Mouse (Mus musculus) hindbrain, postnatal 0 days (tissue): ENCODE results near the gene Map2k7. TPM values are rescaled to one million over a fixed set of nuclear protein-coding genes. Genes with fewer than 3 reads are reported as not detected.

ENCODE experiments used
- ATAC-seq: fragments of 200-750 bp; cut with Nextera tagmentation; 2 replicates; pipeline ENCODE4 v1.8.0; 2017; ENCODE audit warnings: mild to moderate bottlenecking, moderate TSS enrichment, moderate library complexity
- DNase-seq: peaks from one replicate; pipeline ENCODE4 v3.0.0-alpha.2; 2015; ENCODE audit warnings: low spot score
- H3K27ac ChIP-seq: fragments of 300-500 bp; sonication (generic); 2 replicates; pipeline ENCODE4 v1.5.1; 2014; ENCODE audit warnings: mild to moderate bottlenecking
- H3K27me3 ChIP-seq: fragments of 300-500 bp; sonication (generic); 2 replicates; pipeline ENCODE4 v1.6.1; 2014; ENCODE audit warnings: low read length, mixed read lengths; ENCODE audit not compliant: insufficient read depth
- H3K36me3 ChIP-seq: fragments of 300-500 bp; sonication (generic); 2 replicates; pipeline ENCODE4 v1.6.1; 2014; ENCODE audit warnings: low read length, mixed read lengths; ENCODE audit not compliant: insufficient read depth
- H3K4me1 ChIP-seq: fragments of 300-500 bp; sonication (generic); 2 replicates; pipeline ENCODE4 v1.6.1; 2014; ENCODE audit warnings: antibody characterized with exemption, low read length, mixed read lengths; ENCODE audit not compliant: insufficient read depth
- H3K4me2 ChIP-seq: fragments of 300-500 bp; sonication (generic); 2 replicates; pipeline ENCODE4 v1.6.1; 2014; ENCODE audit warnings: low read depth, mild to moderate bottlenecking, low read length, moderate library complexity, mixed read lengths
- H3K4me3 ChIP-seq: fragments of 300-500 bp; sonication (generic); 2 replicates; pipeline ENCODE4 v1.5.1; 2014; ENCODE audit warnings: low read length
- H3K9ac ChIP-seq: fragments of 300-500 bp; sonication (generic); replicated peaks from 2 replicates; pipeline ENCODE4 v1.6.1; 2014; ENCODE audit warnings: mild to moderate bottlenecking, low read length, moderate library complexity, mixed read lengths
- H3K9me3 ChIP-seq: fragments of 300-500 bp; sonication (generic); 2 replicates; pipeline ENCODE4 v1.6.1; 2016; ENCODE audit warnings: low read length, mixed read lengths
- CTCF ChIP-seq: IDR thresholded peaks from 2 replicates; pipeline ENCODE4 v1.5.1; 2016; ENCODE audit warnings: antibody characterized with exemption, control low read depth, low read depth
- WGBS: fragments of 180-500 bp; shearing (Covaris S2); extraction: QIAGEN DNeasy Blood & Tissue Kit; methylation state at CpG from one replicate; pipeline ENCODE4 v1.1.7; 2014; 5-methylcytosine and 5-hydroxymethylcytosine counted together
- polyA plus RNA-seq: library from polyadenylated mRNA; unstranded; fragments of >200 nt; fragmentation: Nextera tagmentation; extraction: Ambion mirVana; gene quantifications from 2 replicates; pipeline ENCODE4 v1.2.1, GENCODE M21; 2015
- total RNA-seq: library from RNA; depleted of rRNA; stranded (reverse); fragments of >200 nt; gene quantifications from 2 replicates; pipeline ENCODE4 v1.2.3, GENCODE M21; 2014; rRNA removed

Gene Map2k7
- total RNA-seq (30.8 and 39.7 TPM in 2 replicates), polyA plus RNA-seq (24.7 and 27.7 TPM in 2 replicates)

- peak within 1 kb of the TSS; percentile 91 for H3K27ac ChIP-seq
- peaks cover 20% of the 10 kb centered on the region for H3K36me3 ChIP-seq
- peaks cover 17% of the 10 kb centered on the region for H3K4me1 ChIP-seq
- TF ChIP-seq CTCF = peak; percentile 63
- H3K4me2 ChIP-seq = peak within 1 kb of the TSS; percentile 76
- no peaks in the 10 kb centered on the region for H3K9me3 ChIP-seq
- DNase-seq (peak; percentile 100), ATAC-seq (peak; percentile 96)
- no peaks in the 10 kb centered on the region for H3K27me3 ChIP-seq
- peak within 1 kb of the TSS; percentile 53 for H3K4me3 ChIP-seq
- peak within 1 kb of the TSS; percentile 64 for H3K9ac ChIP-seq
- under 1% methylated on average over 69 of the region's 71 CpGs for WGBS
These were observed at the start of gene Map2k7, which contains the start of gene Gm49320 for GRCm38 (mm10) chr8:4238434-4239192. TSS of gene Map2k7 (plus strand) at chr8:4238740. TSS of gene Gm49320 (plus strand) at chr8:4238865.

GRCm38 (mm10) chr8:4189031-4189722, 49.4 kb upstream of the Map2k7 start:
- no peak overlapping the region for H3K9ac ChIP-seq
- no peak overlapping the region for H3K27ac ChIP-seq
- H3K27me3 ChIP-seq = no peaks in the 10 kb centered on the region
- DNase-seq (no peak), ATAC-seq (no peak)
- no peak for TF ChIP-seq CTCF
- no peaks in the 10 kb centered on the region; the same call in 1 of the 2 replicates for H3K4me1 ChIP-seq
- H3K4me2 ChIP-seq = no peak overlapping the region
- no peaks in the 10 kb centered on the region for H3K9me3 ChIP-seq
- no peak overlapping the region for H3K4me3 ChIP-seq
- H3K36me3 ChIP-seq = peaks cover 68% of the 10 kb centered on the region
- WGBS = 27% methylated on average over 3 of the region's 3 CpGs

- Histone ChIP-seq H3K9ac (no peak overlapping the region; the same call in 1 of the 2 replicates), H3K36me3 (peaks cover 56% of the 10 kb centered on the region), H3K27me3 (no peaks in the 10 kb centered on the region), H3K4me2 (no peak overlapping the region), H3K9me3 (no peaks in the 10 kb centered on the region), H3K4me3 (no peak overlapping the region), H3K27ac (peak overlapping the region; percentile 85), H3K4me1 (no peaks in the 10 kb centered on the region; the same call in 1 of the 2 replicates)
- 33% methylated on average over 5 of the region's 5 CpGs for WGBS
- DNase-seq (peak; percentile 66), ATAC-seq (peak; percentile 74)
- no peak for TF ChIP-seq CTCF
These were observed 46.2 kb upstream of the Map2k7 start for GRCm38 (mm10) chr8:4192305-4192704.

DNA sequence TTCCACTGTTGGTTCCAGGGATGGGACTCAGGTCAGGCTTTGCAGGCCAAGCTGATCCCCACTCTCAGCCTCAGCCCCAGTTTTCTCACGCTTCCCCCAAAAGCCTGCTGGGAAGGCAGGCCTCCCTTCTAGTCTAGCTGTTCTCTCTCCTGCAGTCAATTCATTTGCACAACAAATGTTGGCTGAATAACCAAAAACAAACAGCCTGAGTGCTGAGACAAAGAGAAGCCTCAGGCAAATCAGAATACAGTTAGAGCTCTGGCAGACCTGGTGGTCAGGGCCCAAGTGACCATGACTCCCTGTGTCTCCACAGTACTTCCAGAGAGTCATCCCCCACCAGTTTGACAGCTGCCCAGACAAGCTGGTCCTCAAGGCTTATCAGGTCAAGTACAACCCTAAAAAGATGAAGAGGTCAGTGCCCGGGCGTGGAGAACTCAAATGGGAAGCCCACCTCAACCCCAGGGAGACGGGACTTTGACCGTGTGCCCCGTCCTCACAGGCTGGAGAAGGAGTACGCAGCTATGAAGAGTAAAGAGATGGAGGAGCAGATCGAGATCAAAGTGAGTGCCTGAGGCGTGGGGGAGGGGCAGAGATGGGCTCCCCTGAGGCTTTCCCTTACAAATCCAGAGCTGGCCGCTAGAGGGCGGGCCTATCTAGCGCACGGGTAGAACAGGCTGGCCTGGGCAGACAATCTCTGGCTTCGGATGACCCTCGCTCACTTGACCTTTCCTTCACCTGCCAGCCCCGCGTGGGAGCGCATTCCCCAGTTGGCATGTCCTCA, 45.5 kb upstream of the Map2k7 start:
- no peak overlapping the region for H3K9ac ChIP-seq
- TF ChIP-seq CTCF = peak; percentile 93
- H3K27ac ChIP-seq = peak overlapping the region; percentile 85
- peak; percentile 89 for DNase-seq
- H3K27me3 ChIP-seq = no peaks in the 10 kb centered on the region
- ATAC-seq = peak; percentile 86
- no peaks in the 10 kb centered on the region; the same call in 1 of the 2 replicates for H3K4me1 ChIP-seq
- H3K36me3 ChIP-seq = peaks cover 53% of the 10 kb centered on the region
- 4% methylated on average over 18 of the region's 18 CpGs for WGBS
- H3K4me2 ChIP-seq = no peak overlapping the region
- H3K4me3 ChIP-seq = no peak overlapping the region
- no peaks in the 10 kb centered on the region for H3K9me3 ChIP-seq

DNA sequence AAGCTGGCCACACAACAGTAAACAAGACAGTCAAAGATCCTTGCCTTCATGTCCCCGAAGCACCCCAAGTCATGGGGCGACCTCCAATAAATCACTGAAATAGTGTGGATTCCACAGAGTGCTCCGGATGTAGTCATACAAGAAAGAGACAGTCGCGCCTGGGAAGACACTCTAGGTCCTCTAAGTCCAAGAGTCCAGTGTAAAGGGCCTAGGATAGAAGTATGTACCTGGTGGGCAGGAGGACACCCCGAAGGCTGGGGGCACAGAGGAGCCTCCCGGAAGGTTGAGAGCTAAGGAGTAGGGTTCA, 45.0 kb upstream of the Map2k7 start:
- H3K4me2 ChIP-seq = no peak overlapping the region
- H3K27ac ChIP-seq = peak overlapping the region; percentile 85
- TF ChIP-seq CTCF = no peak
- DNase-seq (no peak), ATAC-seq (no peak; the same call in 1 of the 2 replicates)
- H3K4me1 ChIP-seq = no peaks in the 10 kb centered on the region; the same call in 1 of the 2 replicates
- peaks cover 48% of the 10 kb centered on the region for H3K36me3 ChIP-seq
- no peak overlapping the region for H3K9ac ChIP-seq
- WGBS = 46% methylated on average over 7 of the region's 7 CpGs
- H3K27me3 ChIP-seq = no peaks in the 10 kb centered on the region
- no peaks in the 10 kb centered on the region for H3K9me3 ChIP-seq
- H3K4me3 ChIP-seq = no peak overlapping the region

- H3K4me3 ChIP-seq = no peak overlapping the region
- no peak for ATAC-seq
- DNase-seq = no peak
- no peaks in the 10 kb centered on the region for H3K9me3 ChIP-seq
- H3K27ac ChIP-seq = no peak overlapping the region
- H3K4me2 ChIP-seq = no peak overlapping the region
- no peaks in the 10 kb centered on the region for H3K4me1 ChIP-seq
- no peak overlapping the region for H3K9ac ChIP-seq
- WGBS = 59% methylated on average over 2 of the region's 2 CpGs
- H3K27me3 ChIP-seq = no peaks in the 10 kb centered on the region
- H3K36me3 ChIP-seq = peaks cover 48% of the 10 kb centered on the region
- TF ChIP-seq CTCF = no peak
These were observed 37.2 kb upstream of the Map2k7 start for GRCm38 (mm10) chr8:4201321-4201720.
